Mouse (Mus musculus) heart, embryonic 10.5 days (tissue): ENCODE results near the gene Mettl7a2. TPM values are rescaled to one million over a fixed set of nuclear protein-coding genes. Genes with fewer than 3 reads are reported as not detected.
"Not testable (repeated sequence)": the region's sequence is repeated elsewhere in the genome, so short reads cannot be mapped to it uniquely, and the experiment has no call there.

Experiments
- DNase-seq: peaks from one replicate; pipeline ENCODE4 v3.0.0-alpha.2; 2017; ENCODE audit warnings: low spot score
- H3K27ac ChIP-seq: fragments of 300-500 bp; sonication (generic); 2 replicates; pipeline ENCODE4 v1.5.1; 2016; ENCODE audit warnings: mild to moderate bottlenecking
- H3K27me3 ChIP-seq: fragments of 300-500 bp; sonication (generic); 2 replicates; pipeline ENCODE4 v1.6.1; 2016; ENCODE audit warnings: mild to moderate bottlenecking; ENCODE audit not compliant: poor library complexity, insufficient read depth, severe bottlenecking
- H3K36me3 ChIP-seq: fragments of 300-500 bp; sonication (generic); 2 replicates; pipeline ENCODE4 v1.6.1; 2016; ENCODE audit warnings: mild to moderate bottlenecking, moderate library complexity
- H3K4me1 ChIP-seq: fragments of 300-500 bp; sonication (generic); 2 replicates; pipeline ENCODE4 v1.6.1; 2016; ENCODE audit warnings: mild to moderate bottlenecking
- H3K4me3 ChIP-seq: fragments of 300-500 bp; sonication (generic); 2 replicates; pipeline ENCODE4 v1.5.1; 2016; ENCODE audit warnings: mild to moderate bottlenecking, moderate library complexity
- H3K9me3 ChIP-seq: fragments of 300-500 bp; sonication (generic); 2 replicates; pipeline ENCODE4 v1.6.1; 2016; ENCODE audit warnings: mild to moderate bottlenecking, moderate library complexity
- WGBS: fragments of 180-500 bp; shearing (Covaris S2); methylation state at CpG from one replicate; pipeline ENCODE4 v1.1.7; 2016; 5-methylcytosine and 5-hydroxymethylcytosine counted together
- polyA plus RNA-seq: library from polyadenylated mRNA; unstranded; fragments of >200 nt; fragmentation: Nextera tagmentation; extraction: Ambion mirVana; gene quantifications from 2 replicates; pipeline ENCODE4 v1.2.1, GENCODE M21; 2016

Gene Mettl7a2
- not detected in 2 replicates for polyA plus RNA-seq

- no peak within 1 kb of the TSS for H3K27ac ChIP-seq
- no peaks in the 10 kb centered on the region; the same call in 1 of the 2 replicates for H3K27me3 ChIP-seq
- 82% methylated on average over 10 of the region's 10 CpGs for WGBS
- H3K36me3 ChIP-seq = no peaks in the 10 kb centered on the region
- no peak for DNase-seq
- no peaks in the 10 kb centered on the region for H3K9me3 ChIP-seq
- H3K4me1 ChIP-seq = peaks cover 25% of the 10 kb centered on the region
- no peak within 1 kb of the TSS for H3K4me3 ChIP-seq
Observed at GRCm38 (mm10) chr15:100352711-100353250, at the start of gene Mettl7a2, which contains the start of gene Methig1. Gene Mettl7a2, plus strand, starts transcription at chr15:100353200. Gene Methig1, plus strand, starts transcription at chr15:100353149.

GRCm38 (mm10) chr15:100303428-100304018, 49.5 kb upstream of the Mettl7a2 start:
- Histone ChIP-seq H3K36me3 (no peaks in the 10 kb centered on the region), H3K4me1 (peaks cover 6% of the 10 kb centered on the region; the same call in 1 of the 2 replicates), H3K27ac (no peak overlapping the region), H3K27me3 (peaks cover 12% of the 10 kb centered on the region), H3K4me3 (peak overlapping the region; percentile 63; the same call in 1 of the 2 replicates), H3K9me3 (no peaks in the 10 kb centered on the region)
- no peak for DNase-seq
- 61% methylated on average over 8 of the region's 8 CpGs for WGBS

DNA sequence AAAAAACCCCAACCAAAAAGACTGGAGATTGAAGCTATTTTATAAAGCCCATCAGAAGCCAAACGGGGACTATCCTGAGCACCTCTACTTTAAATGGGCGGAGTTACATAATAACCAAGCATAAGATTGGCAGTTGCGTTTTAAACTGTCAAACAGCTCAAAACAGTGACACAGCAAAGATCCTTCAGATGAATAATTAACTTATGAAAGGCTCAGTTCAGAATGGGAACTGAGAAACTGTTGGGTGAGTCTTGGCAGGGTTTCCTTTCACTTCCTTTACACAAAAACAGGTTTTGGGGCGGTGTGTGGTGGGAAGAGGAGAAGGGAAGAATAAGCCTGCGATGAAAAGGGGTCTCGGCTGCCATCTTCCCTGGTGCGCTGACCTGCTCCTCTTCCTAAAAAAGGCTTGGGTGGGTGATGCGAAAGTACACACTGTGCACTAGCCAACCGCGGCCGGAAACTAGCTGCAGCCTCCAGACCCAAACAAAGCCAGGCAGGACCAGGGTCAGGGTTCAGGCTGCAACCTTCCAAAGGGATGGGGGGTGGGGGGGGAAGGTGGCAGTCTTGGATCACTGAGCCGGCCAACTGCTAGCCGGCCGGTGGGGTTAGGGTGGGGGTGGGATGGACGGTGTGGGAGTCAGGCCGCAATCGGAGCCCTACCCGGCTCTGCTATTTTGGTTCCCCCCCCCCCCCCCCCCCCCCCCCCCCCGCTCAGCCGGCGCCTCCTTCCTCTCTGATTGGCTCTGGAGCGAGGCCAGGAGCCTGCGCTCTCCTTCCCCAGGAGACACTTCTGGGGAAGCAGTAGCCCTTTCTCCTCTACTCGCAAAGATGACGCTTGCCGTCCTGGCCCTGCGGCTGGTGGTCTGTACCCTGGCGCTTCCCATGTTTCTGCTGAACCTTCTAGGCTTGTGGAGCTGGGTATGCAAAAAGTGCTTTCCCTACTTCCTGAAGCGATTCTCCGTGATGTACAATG, 48.7 kb upstream of the Mettl7a2 start, which contains the start of gene Mettl7a1:
Gene Mettl7a1 (plus strand): TSS at position 122 of the 973 bp plus-strand sequence.
- Histone ChIP-seq H3K4me3 (peak within 1 kb of the TSS; percentile 63), H3K4me1 (peaks cover 6% of the 10 kb centered on the region; the same call in 1 of the 2 replicates), H3K36me3 (no peaks in the 10 kb centered on the region), H3K9me3 (no peaks in the 10 kb centered on the region), H3K27me3 (peaks cover 8% of the 10 kb centered on the region; the same call in 1 of the 2 replicates), H3K27ac (peak within 1 kb of the TSS; percentile 86)
- WGBS = 4% methylated on average over 24 of the region's 30 CpGs
- DNase-seq = no peak

DNA sequence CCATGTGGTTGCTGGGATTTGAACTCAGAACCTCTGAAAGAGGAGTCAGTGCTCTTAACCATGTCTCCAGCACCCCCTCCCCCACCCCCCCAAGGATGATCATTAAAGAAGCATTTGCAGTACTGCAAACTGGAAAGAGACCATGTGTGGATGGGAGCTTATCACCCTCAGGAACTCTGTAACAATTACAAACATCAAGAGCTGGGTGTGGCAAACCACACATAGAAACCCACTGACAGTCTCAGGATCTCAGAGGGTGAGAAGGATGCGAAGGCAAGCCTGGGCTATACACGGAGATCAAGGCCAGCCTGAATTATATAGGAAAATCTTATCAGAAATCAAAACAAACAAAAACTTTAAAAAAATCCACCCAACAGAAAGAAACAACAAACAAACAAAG, 46.8 kb upstream of the Mettl7a2 start:
- Histone ChIP-seq H3K4me1 (no peaks in the 10 kb centered on the region; the same call in 1 of the 2 replicates), H3K27ac (no peak overlapping the region), H3K36me3 (no peaks in the 10 kb centered on the region), H3K27me3 (no peaks in the 10 kb centered on the region), H3K9me3 (no peaks in the 10 kb centered on the region), H3K4me3 (no peak overlapping the region)
- WGBS = 72% methylated on average over 2 of the region's 2 CpGs
- no peak for DNase-seq

GRCm38 (mm10) chr15:100307438-100308096, 45.4 kb upstream of the Mettl7a2 start:
- not testable (repeated sequence) for H3K27me3 ChIP-seq, DNase-seq, H3K9me3 ChIP-seq, H3K36me3 ChIP-seq, H3K27ac ChIP-seq, H3K4me3 ChIP-seq, H3K4me1 ChIP-seq
- WGBS = 50% methylated on average over 11 of the region's 11 CpGs

- Histone ChIP-seq H3K9me3 (no peaks in the 10 kb centered on the region), H3K4me1 (no peaks in the 10 kb centered on the region), H3K4me3 (no peak overlapping the region), H3K27ac (no peak overlapping the region), H3K27me3 (no peaks in the 10 kb centered on the region), H3K36me3 (peaks cover 8% of the 10 kb centered on the region; the same call in 1 of the 2 replicates)
- WGBS = 77% methylated on average over 2 of the region's 2 CpGs
- no peak for DNase-seq
Observed at GRCm38 (mm10) chr15:100312346-100312745, 40.7 kb upstream of the Mettl7a2 start.

DNA sequence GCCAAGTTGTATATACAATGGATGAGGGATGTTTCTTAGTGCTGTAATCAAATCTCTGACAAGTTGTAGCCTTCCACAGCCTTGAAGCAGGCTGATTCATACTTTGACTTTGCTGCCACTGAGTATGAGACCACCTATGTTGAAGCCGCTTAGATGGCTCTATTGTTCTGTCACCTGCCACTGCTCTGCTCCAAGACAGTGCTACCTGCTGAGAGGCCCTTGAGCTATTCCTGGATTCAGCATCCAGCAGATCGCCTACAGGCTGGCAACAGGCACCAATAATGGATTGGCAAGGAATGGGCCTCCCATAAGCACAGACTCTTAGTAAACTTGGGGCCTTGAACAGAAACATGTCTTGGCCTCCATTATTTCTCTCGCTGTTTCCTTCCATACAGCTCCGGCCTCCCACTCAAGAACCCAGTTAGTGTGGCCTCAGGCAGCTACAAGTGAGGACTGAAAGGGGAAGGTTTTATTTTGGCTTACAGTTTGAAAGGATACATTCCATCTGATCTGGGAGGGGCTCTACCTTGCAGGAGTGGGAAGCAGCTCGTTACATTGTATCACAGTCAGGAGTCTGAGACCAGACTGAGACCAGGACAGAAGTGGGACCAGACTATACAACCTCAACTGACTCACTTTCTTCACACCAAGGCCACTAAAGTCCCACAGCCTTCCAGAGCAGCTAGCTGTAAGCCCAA, 38.4 kb upstream of the Mettl7a2 start:
- H3K4me1 ChIP-seq = 0 out of 2 replicates have a peak, but pooled peaks cover 3% of the 10 kb centered on the region
- H3K27ac ChIP-seq = no peak overlapping the region
- H3K36me3 ChIP-seq = peaks cover 8% of the 10 kb centered on the region; the same call in 1 of the 2 replicates
- no peaks in the 10 kb centered on the region for H3K9me3 ChIP-seq
- DNase-seq = no peak
- H3K4me3 ChIP-seq = no peak overlapping the region
- WGBS = 85% methylated on average over 5 of the region's 5 CpGs
- H3K27me3 ChIP-seq = no peaks in the 10 kb centered on the region

GRCm38 (mm10) chr15:100318014-100318671, 34.9 kb upstream of the Mettl7a2 start:
- not testable (repeated sequence) for H3K36me3 ChIP-seq, H3K27me3 ChIP-seq, H3K4me1 ChIP-seq, H3K4me3 ChIP-seq, H3K9me3 ChIP-seq, H3K27ac ChIP-seq, DNase-seq
- WGBS = 66% methylated on average over 4 of the region's 4 CpGs

- no peak for DNase-seq
- no peaks in the 10 kb centered on the region for H3K27me3 ChIP-seq
- WGBS = 86% methylated on average over 1 of the region's 1 CpGs
- H3K9me3 ChIP-seq = no peaks in the 10 kb centered on the region
- H3K4me3 ChIP-seq = no peak overlapping the region
- H3K36me3 ChIP-seq = no peaks in the 10 kb centered on the region
- H3K27ac ChIP-seq = no peak overlapping the region
- H3K4me1 ChIP-seq = 0 out of 2 replicates have a peak, but pooled peaks cover 3% of the 10 kb centered on the region
Observed at GRCm38 (mm10) chr15:100319884-100320283, 33.1 kb upstream of the Mettl7a2 start.

DNA sequence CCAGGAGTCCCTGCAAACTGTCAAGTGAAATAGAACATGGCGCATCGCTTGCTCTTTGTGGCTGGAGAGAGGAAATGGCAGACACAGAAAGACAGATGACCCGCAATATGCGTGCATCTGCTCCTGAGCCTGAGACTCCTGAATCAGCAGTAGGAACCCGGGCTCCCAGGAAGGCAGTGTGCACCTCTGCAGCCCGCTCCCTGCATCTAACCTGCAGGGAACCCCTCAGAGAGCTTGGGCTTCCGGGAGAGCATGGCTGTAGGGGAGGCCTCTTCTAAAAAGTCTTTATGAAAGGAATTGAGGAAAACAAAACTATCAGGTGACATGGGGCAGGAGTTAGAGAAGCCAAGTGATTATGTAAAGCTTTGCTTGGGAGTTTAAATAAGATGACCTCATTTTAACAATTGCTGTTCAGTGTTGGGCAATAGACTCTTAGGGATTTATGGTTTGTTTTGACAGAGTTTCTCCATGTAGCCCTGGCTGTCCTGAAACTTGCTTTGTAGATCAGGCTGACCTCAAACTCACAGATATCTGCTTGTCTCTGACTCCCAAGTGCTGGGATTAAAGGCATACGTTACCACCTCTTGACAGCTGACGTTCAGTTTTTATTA, 32.6 kb upstream of the Mettl7a2 start:
- no peaks in the 10 kb centered on the region for H3K9me3 ChIP-seq
- no peak overlapping the region for H3K4me3 ChIP-seq
- DNase-seq = no peak
- no peak overlapping the region for H3K27ac ChIP-seq
- 69% methylated on average over 9 of the region's 9 CpGs for WGBS
- 0 out of 2 replicates have a peak, but pooled peaks cover 3% of the 10 kb centered on the region for H3K4me1 ChIP-seq
- no peaks in the 10 kb centered on the region for H3K36me3 ChIP-seq
- no peaks in the 10 kb centered on the region for H3K27me3 ChIP-seq

DNA sequence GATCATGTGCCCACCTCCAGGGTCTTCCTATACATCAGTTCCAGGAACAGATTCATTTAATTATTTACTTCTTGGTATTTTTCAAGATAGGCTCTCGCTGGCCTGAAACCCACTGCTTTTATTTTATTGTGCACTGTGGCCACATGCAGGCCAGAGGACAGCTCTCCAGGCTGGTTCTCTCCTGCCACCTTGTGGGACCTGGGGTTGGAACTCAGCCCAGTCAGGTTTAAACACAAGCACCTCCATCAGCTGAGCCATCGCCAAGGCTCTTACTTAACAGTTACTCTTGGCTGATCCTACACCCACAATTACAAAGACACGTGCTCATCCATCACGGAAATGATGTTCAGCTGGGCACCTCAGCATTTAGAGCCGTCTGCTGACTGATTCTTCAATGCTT, 31.9 kb upstream of the Mettl7a2 start:
- Histone ChIP-seq H3K4me3 (no peak overlapping the region), H3K27me3 (no peaks in the 10 kb centered on the region), H3K9me3 (no peaks in the 10 kb centered on the region), H3K27ac (no peak overlapping the region), H3K4me1 (0 out of 2 replicates have a peak, but pooled peaks cover 3% of the 10 kb centered on the region), H3K36me3 (no peaks in the 10 kb centered on the region)
- DNase-seq = no peak
- 44% methylated on average over 5 of the region's 5 CpGs for WGBS
